Mouse (Mus musculus): Measurements from ENCODE around the gene Lat.
A peak's percentile ranks its signal among the peaks of the same experiment; 100 is the strongest.

DNA sequence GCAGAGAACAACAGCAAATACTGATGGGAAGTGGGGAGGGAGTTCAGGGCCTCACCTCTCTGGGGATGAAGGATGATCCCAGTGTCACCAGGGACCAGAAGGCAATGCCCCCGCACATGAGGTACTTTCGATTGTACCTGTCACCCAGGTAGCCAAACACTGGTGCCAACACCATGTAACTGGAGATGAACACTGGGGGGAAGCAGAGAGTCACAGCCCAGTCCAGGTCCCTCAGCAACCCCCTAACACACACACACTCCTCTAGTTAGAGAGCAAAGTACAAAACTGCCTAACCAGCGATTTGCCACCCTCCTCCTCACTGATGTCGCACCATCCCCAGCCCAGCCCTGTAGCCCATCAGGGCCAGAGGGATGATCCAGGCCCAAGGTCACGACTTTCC lies 5.6 kb upstream of the Lat start:
- TF ChIP-seq CTCF (IDR thresholded peaks at IDR 0.05) (peak; percentile 24; the same call in 1 of the 2 replicates), EP300 (IDR thresholded peaks at IDR 0.05) (no peak)
